Mouse (Mus musculus) liver, embryonic 18 days (tissue): ENCODE data around the gene Shisal2a. TPM values are rescaled to one million over a fixed set of nuclear protein-coding genes. Genes with fewer than 3 reads are reported as not detected.

Experiments used
- polyA plus RNA-seq: library from polyadenylated mRNA; depleted of rRNA; stranded (reverse); fragments of >200 nt; gene quantifications from 2 replicates; pipeline ENCODE4 v1.2.3, GENCODE M21; 2012; rRNA removed

Shisal2a gene
- 1.3 and 3.0 TPM in 2 replicates for polyA plus RNA-seq

DNA sequence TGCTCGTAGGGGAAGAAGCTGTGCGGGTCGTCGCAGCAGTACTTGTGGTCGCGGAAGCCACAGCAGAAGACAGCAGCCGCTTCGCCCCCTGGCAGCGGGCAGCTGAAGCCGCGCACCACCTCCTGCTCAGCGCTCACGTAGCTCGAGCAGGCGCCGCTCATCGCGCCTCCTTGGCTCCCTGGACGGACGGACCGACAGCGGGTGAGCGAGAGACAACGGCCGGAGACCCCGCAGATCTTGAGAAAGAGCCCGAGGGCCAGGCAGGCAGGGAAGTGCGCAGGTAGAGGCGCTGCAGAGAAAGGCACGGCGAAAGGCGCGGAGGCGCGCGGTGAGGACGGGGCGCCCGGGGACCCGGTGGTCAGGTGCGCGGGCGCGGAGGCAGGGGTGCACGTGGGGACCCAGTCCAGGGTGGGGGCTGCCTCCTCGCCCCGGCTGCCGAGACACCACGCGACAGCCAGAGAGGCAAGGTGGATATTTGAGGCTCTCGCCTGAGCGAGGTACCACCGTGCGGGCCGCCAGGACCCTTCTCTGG is at the start of gene Shisal2a:
Gene Shisal2a (minus strand): TSS at position 167 of the 532 bp plus-strand sequence.

DNA sequence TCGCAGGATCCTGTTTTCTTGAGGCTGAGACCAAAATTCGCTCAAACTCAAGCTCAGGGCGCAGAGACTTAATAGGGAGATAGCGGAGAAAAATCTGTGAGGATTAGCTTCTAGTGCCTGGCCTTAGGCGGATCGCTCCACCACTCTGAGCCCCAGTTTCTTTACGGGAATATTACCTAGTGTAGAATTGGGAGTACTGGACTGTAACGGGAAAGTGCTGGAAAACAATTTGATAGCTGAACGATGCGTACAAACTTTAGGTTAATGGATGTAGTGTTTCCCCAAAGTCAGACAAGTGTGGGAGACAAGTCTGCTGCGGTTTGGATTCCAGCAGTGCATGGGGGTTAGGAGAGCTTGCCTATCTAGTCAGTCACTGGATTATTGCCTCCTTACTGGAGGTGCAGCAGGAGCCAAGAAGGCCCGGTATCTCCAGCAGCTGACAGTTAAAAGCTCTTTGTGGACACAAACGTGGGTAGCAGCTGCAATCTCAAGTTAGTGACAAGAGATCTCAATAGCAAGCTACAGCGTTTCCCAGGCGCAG is 23.8 kb upstream of the Shisal2a start, which contains the start of gene Gpx7:
Gene Gpx7 (minus strand): TSS at position 101 of the 541 bp plus-strand sequence.

DNA sequence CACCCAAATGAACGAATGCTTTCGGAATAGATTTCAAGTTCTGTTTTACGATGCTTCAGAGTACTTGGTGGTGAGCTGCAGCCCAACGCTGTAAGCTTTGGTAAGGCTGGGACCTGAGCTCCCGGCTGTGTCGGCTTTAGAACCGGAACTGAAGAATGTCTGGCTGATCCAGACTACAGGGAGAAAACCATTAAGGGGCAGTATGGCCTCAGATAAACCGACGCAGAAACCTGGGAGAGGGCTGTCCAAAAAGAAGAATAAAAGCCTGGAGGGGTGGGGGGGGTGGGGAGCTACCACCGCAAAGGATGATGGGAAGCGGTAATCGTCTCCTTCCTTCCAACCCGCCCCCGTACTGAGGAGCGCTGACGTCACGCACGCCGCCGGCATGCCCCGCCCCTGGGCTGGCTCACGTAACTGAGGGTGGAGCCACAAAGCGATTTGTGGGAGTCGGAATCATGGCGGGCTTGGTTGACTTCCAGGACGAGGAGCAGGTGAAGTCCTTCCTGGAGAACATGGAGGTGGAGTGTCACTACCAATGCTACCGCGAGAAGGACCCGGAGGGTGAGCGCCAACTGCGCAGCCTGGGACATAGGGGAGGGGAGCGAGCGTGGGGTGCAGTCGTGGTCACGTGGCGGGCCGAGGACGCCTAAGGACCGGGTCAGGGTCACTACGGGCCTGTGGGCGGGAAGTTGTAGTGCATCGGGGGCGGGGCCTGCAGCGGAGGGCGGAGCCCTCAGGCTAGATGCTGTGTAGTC is 55.2 kb downstream of the Shisal2a start, which contains the start of gene Coa7:
Gene Coa7 (plus strand): TSS at position 411 of the 755 bp plus-strand sequence.

Other genes with a start within 250 kb of the Shisal2a start
- gene Scp2, start 238.4 kb downstream of the Shisal2a start, polyA plus RNA-seq: 717 and 827 TPM in 2 replicates
- 105 and 120 TPM in 2 replicates for gene Echdc2, start 217.9 kb downstream of the Shisal2a start, polyA plus RNA-seq
- gene Zyg11a, start 165.3 kb downstream of the Shisal2a start, polyA plus RNA-seq: 0.96 and 1.3 TPM in 2 replicates
- 3.4 and 4.0 TPM in 2 replicates for gene Zyg11b, start 82.3 kb downstream of the Shisal2a start, polyA plus RNA-seq
- 16.3 and 22.9 TPM in 2 replicates for gene Coa7, start 55.2 kb downstream of the Shisal2a start, polyA plus RNA-seq
- 11.9 and 14.0 TPM in 2 replicates for gene Gpx7, start 23.6 kb upstream of the Shisal2a start, polyA plus RNA-seq
- 41.4 and 57.2 TPM in 2 replicates for gene Tut4, start 76.1 kb upstream of the Shisal2a start, polyA plus RNA-seq
- 16.0 and 17.3 TPM in 2 replicates for gene Prpf38a, start 196.0 kb upstream of the Shisal2a start, polyA plus RNA-seq
- gene Orc1, start 196.1 kb upstream of the Shisal2a start, polyA plus RNA-seq: 4.5 and 5.5 TPM in 2 replicates
- 8.7 and 9.0 TPM in 2 replicates for gene Cc2d1b, start 236.6 kb upstream of the Shisal2a start, polyA plus RNA-seq